Mouse (Mus musculus): ENCODE results near the gene Sox8.

Gene Sox8

GRCm38 (mm10) chr17:25579332-25580047, 9.0 kb upstream of the Sox8 start:
- no peak for DNase-seq (ENCODE audit: low spot score in 2 of 2)

DNA sequence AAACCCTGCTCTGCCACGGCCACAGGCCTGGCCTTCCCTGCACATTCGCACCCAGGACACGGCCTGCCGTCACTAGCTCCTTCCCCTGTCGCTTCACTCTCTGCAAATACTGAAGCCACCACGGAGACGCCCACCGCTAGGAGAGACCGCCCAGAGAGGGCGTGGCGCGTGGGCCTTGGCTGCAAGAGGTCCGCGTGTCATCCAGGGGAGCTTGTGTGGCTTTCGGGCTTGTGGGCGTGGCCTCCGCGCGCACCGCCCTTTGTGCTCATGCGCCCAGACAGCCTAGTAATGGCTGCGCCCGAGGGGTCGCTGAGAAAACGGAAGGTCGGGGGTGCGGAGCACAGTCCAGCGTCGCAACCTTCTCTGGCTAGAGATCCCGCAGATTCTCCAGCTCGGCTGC, 8.4 kb upstream of the Sox8 start, which contains the start of gene Lmf1:
Gene Lmf1, plus strand, starts transcription at position 166 of the 400 bp plus-strand sequence.
- DNase-seq (ENCODE audit: low spot score in 2 of 2), result peak; percentile 96 to 98

- DNase-seq (ENCODE audit: low spot score in 2 of 2), result no peak
Observed at GRCm38 (mm10) chr17:25577702-25578101, 7.2 kb upstream of the Sox8 start.

GRCm38 (mm10) chr17:25577263-25577662, 6.8 kb upstream of the Sox8 start:
- no peak for DNase-seq (ENCODE audit: low spot score in 2 of 2)

DNA sequence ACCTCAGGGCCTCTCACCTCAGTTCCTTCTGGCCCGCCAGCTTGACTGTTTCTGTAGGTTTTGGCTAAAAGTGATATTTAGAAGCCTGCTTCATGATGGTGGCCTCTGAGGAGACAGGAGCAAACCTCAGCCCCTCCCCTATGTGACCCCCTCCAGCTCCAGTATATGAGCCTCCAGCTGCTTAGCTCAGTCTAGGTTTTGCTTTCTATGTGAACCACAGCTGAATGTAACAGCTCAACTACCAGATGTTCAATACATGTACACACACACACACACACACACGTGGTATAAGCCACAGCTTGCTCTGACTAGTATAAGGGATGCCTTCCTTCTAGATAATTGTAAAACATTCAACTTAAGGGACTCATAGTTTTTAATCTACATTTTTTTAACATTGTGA, 5.5 kb upstream of the Sox8 start:
- DNase-seq (ENCODE audit: low spot score in 2 of 2), result no peak

DNA sequence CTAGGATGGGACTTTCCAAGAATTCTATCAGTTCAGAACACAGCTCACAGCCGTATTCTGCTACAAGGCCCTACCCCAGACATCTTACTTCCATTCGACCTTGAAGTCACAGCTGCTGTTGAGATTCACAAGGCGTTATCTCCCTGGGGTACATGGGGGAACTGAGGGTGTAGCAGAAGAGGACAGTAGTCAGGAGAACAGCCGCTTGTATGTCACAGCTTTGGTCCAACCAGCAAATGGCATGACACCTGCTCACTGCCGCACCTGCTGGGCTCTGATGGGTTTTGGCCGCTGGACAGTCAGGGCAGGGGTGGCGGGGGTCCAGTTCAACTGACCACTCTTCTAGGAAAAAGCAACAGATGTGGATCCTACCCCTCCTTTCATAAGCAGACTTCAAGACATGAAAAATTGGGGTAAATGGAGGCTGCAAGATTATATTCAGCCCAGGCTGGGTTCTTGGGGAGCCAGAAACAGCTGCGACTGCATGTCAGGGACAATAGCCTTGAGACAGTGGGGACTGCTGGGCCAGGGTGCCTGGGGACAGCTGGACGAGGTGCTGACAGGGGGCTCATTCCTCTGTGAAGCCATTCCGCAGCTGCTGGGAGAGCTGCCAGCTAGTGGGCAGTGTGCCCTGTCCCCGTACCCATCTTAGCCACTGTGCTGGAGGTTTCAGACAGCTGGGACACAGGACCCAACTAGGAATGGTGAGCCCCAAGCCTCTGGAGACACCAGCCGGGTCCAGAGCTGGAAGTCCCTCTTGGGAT, 4.9 kb upstream of the Sox8 start:
- DNase-seq (ENCODE audit: low spot score in 2 of 2), result no peak

DNA sequence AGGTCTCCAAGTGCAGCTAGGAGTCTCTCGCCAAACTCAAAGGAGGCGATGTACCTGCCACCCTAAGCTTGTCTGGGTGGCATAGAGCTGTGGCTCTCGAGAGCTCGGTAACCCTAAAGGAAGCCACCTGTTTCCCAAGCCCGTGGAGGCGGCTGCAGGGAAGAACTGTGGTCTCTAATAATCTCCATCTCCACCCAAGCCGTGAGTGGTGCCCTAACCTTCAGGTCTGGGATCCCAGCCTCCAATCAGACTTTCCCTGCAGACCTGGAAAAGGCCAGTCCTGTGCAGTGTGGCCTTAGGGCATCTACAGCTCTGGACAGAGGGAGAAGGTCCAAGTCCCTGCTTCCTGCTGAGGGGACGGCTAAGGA, 951 bp upstream of the Sox8 start:
- no peak for DNase-seq (ENCODE audit: low spot score in 2 of 2)

GRCm38 (mm10) chr17:25569833-25570647, 446 bp downstream of the Sox8 start:
- DNase-seq (ENCODE audit: low spot score in 2 of 2), result no peak

GRCm38 (mm10) chr17:25568880-25569279, 1.6 kb downstream of the Sox8 start:
- no peak for DNase-seq (ENCODE audit: low spot score in 2 of 2)

GRCm38 (mm10) chr17:25568206-25568605, 2.3 kb downstream of the Sox8 start:
- DNase-seq (ENCODE audit: low spot score in 2 of 2), result no peak

DNA sequence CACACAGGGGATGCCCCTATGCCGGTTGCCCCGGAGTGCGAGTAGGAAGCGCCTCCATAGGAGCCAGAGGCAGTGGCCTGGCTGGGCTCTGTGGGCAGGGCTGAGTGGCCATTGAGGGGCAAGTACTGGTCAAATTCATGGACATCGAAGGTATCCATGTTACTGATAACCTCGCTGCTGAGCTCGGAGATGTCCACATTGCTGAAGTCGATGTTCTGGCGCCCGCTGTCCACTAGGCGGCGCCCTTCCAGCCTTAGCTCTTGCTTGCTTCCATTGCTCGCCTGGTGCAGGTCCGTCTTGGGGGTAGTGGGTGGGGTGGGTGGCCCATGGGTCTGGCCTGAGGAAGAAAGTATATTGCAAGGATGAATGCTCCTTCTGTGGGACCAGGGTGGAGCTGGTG, 2.7 kb downstream of the Sox8 start:
- DNase-seq (ENCODE audit: low spot score in 2 of 2), result no peak

DNA sequence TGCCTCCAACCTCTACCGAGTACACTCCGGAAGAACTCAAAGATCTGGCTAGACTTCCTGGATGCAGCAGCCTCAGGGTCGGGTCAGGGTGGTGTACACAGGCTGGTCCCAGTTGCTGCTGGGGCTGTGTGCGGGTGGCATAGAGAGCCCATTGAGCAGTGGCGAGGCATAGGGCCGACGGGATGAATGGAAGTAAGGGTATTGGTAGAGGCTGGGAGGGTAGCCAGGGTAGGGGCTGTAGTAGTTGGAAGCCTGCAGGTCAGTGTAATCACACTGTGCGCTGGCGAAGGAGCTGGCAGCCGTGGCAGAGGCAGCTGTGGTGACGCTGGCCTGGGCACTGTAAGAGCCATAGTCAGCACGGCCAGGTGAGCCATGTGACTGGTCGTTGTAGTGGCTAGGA, 3.2 kb downstream of the Sox8 start:
- no peak for DNase-seq (ENCODE audit: low spot score in 2 of 2)

- DNase-seq (ENCODE audit: low spot score in 2 of 2), result no peak
Observed at GRCm38 (mm10) chr17:25565860-25566600, 4.5 kb downstream of the Sox8 start.

GRCm38 (mm10) chr17:25565244-25565643, 5.2 kb downstream of the Sox8 start:
- no peak for DNase-seq (ENCODE audit: low spot score in 2 of 2)

DNA sequence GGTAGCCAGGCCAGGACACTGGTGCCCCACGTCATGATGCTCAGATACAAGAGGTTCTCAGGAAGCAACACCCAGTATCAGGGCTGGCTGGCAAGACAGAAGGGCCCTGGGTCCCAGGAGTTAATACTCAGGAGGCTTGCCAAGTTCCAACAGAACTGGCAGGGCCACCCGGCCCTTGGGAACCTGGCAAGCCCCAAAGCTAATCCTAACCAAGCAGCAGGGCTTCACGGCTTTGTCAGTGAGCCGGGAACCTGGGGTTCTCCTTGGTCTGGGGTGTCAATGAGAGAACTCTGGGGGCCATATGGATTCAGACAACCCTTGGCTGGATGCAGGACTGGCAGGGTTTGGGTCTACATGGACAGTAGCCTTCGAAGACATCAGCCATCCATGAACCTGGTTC, 6.0 kb downstream of the Sox8 start:
- DNase-seq (ENCODE audit: low spot score in 2 of 2), result no peak

DNA sequence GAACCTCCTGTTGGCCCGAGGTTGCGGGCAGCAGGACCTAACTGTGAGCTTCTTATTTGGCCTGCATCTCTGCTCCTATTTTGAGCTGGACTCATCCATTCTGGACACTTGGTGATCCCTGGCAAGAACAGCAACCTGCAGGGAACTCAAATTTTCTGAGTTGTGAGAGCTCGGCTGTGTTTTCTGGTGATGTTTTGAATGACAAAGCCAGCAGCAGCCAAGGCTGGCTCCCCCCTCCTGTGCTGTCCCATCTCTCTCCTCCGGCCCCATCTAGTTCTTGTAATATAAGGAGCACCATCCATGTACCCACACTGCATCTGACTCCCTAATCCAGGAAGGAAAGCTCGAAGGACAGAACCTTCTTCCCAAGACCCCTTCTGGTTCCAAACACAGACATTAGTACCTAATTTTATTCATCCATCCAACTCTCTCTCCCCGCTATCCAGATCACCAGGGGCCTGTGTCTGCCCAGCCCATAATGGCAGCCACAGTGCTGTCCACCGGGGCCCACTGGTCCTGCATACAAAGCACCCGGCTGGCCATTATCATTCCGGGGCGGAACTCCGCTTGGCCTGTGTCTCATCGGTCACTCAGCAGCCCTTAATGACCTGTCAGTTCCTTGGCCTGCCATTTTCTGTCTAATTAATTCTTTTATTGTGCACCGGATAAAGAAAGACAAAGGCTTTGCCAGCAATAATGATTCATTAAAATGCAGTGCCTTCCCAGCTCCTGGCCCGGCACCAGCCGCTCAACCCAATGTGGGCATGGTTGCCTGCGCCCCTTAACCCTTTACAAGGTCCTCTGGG, 9.1 kb downstream of the Sox8 start:
- no peak for DNase-seq (ENCODE audit: low spot score in 2 of 2)

- DNase-seq (ENCODE audit: low spot score in 2 of 2), result no peak
Observed at GRCm38 (mm10) chr17:25560554-25561222, 9.8 kb downstream of the Sox8 start.

- no peak for DNase-seq (ENCODE audit: low spot score in 2 of 2)
Observed at GRCm38 (mm10) chr17:25559634-25560033, 10.9 kb downstream of the Sox8 start.

DNA sequence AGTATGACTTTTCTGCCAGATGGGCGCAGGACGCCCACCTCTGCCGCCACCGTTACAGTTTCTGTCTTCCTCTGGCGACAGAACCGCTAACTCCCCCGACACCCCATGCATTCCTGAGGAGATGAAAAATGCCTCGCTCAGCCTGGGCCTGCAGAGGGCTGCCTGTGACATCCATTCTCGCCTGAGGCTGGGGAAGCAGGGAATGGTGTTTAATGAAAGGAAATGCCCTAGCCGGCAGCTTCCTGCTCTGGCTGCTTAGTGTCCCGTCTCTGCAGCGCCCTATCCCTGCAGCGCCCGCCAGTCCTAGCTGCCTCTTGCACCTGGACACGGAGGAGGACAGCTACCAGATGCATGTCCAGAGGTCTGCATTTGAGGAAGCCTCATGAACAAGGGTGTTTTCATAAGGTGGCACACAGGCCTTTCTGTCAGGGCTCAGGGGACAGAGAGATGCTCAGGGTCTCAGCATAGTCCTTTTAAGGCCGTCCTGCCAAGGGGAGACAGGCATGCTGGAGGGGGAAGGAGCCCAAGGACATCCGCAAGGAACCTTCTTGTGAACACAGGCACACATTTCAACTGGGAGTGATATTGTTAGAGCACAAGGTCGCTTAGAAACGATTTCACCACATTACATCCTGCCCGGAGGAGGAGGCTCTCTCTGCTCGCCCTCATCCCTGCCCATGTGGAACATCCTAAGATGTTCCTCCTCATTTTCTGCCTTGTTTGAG, 13.7 kb downstream of the Sox8 start:
- DNase-seq (ENCODE audit: low spot score in 2 of 2), result no peak
